Mouse (Mus musculus) adrenal gland, postnatal 36 days (tissue): ENCODE measurements around the gene Il4ra. TPM values are rescaled to one million over a fixed set of nuclear protein-coding genes. Genes with fewer than 3 reads are reported as not detected.

Experiments
- DNase-seq, 2 experiments: peaks; one replicate each; pipeline ENCODE4 v3.0.0; 2021; ENCODE audit warnings: mixed read lengths in 1 of 2
- total RNA-seq, 2 experiments: library from RNA; stranded (reverse); gene quantifications; 2 replicates each; pipeline ENCODE4 v1.2.3; 2021

Gene Il4ra
- total RNA-seq, 2 experiments from 2014 or later, result 46.6 to 119 TPM

- no peak for DNase-seq
Measured at GRCm38 (mm10) chr7:125600136-125600535, 48.2 kb downstream of the Il4ra start.

- DNase-seq, result no peak
Measured at GRCm38 (mm10) chr7:125600612-125601279, 48.8 kb downstream of the Il4ra start.

GRCm38 (mm10) chr7:125601280-125601670, 49.4 kb downstream of the Il4ra start:
- DNase-seq, result no peak

- DNase-seq, result no peak
Measured at GRCm38 (mm10) chr7:125601821-125602448, 50.0 kb downstream of the Il4ra start.

GRCm38 (mm10) chr7:125603185-125603631, 51.3 kb downstream of the Il4ra start, which contains the start of gene Il21r:
Gene Il21r (plus strand): TSS chr7:125603429.
- no peak for DNase-seq

GRCm38 (mm10) chr7:125604362-125605319, 52.7 kb downstream of the Il4ra start:
- DNase-seq, result no peak

GRCm38 (mm10) chr7:125605725-125606139, 53.8 kb downstream of the Il4ra start:
- DNase-seq, result no peak

GRCm38 (mm10) chr7:125606265-125607164, 54.6 kb downstream of the Il4ra start:
- no peak for DNase-seq

GRCm38 (mm10) chr7:125607384-125608182, 55.7 kb downstream of the Il4ra start:
- no peak for DNase-seq

- DNase-seq, result no peak
Measured at GRCm38 (mm10) chr7:125608183-125608688, 56.3 kb downstream of the Il4ra start.

- no peak for DNase-seq
Measured at GRCm38 (mm10) chr7:125613579-125613978, 61.7 kb downstream of the Il4ra start.

GRCm38 (mm10) chr7:125615453-125615852, 63.5 kb downstream of the Il4ra start:
- no peak for DNase-seq

- DNase-seq, result no peak
Measured at GRCm38 (mm10) chr7:125618016-125618415, 66.1 kb downstream of the Il4ra start.

GRCm38 (mm10) chr7:125620077-125620476, 68.2 kb downstream of the Il4ra start:
- no peak for DNase-seq

- DNase-seq, result no peak
Measured at GRCm38 (mm10) chr7:125622741-125623685, 71.1 kb downstream of the Il4ra start.

GRCm38 (mm10) chr7:125625219-125625618, 73.3 kb downstream of the Il4ra start:
- DNase-seq, result no peak

- no peak for DNase-seq
Measured at GRCm38 (mm10) chr7:125625829-125626228, 73.9 kb downstream of the Il4ra start.
